Mouse (Mus musculus) CH12.LX (cell line): ENCODE results near the gene Ank2. TPM values are rescaled to one million over a fixed set of nuclear protein-coding genes. Genes with fewer than 3 reads are reported as not detected.
A peak's percentile ranks its signal among the peaks of the same experiment; 100 is the strongest.

Experiments
- DNase-seq: peaks from one replicate; pipeline ENCODE4 v3.0.0-alpha.2; 2013; ENCODE audit errors: extremely low read depth
- H3K27ac ChIP-seq: 2 replicates; pipeline ENCODE4 v1.5.1; 2012; ENCODE audit warnings: low read depth, mild to moderate bottlenecking, control low read depth, moderate library complexity; ENCODE audit not compliant: insufficient read depth
- H3K27me3 ChIP-seq: replicated peaks from 2 replicates; pipeline ENCODE3; 2012; ENCODE audit warnings: inconsistent platforms
- H3K36me3 ChIP-seq, 2 experiments: replicated peaks in 1 of 2; 2 replicates each; pipeline versions ENCODE3 to v1.6.1; 2012; ENCODE audit warnings: inconsistent platforms in 1 of 2, low read length in 1 of 2, mild to moderate bottlenecking in 1 of 2, mixed read lengths in 1 of 2, moderate library complexity in 1 of 2; ENCODE audit not compliant: control insufficient read depth in 1 of 2, insufficient read depth in 1 of 2
- H3K4me1 ChIP-seq, 2 experiments: 2 replicates each; pipeline ENCODE4 v1.6.1; 2012; ENCODE audit warnings: inconsistent platforms in 1 of 2, moderate library complexity in 1 of 2; ENCODE audit not compliant: insufficient read depth in 2 of 2, control insufficient read depth in 1 of 2
- H3K4me2 ChIP-seq: 2 replicates; pipeline ENCODE4 v1.6.1; 2012; ENCODE audit warnings: low read depth, mild to moderate bottlenecking, control low read depth; ENCODE audit not compliant: poor library complexity, insufficient read depth, severe bottlenecking
- H3K4me3 ChIP-seq, 3 experiments: fragments of 150-350 bp in 1 of 3; sonication (generic) in 1 of 3; replicated peaks in 1 of 3; 2 replicates each; pipeline versions ENCODE3 to v1.5.1; 2011 to 2012; ENCODE audit warnings: low read depth in 2 of 3, low read length in 2 of 3, mild to moderate bottlenecking in 2 of 3, moderate library complexity in 2 of 3, control low read depth in 1 of 3, improper control_type of control experiment in 1 of 3, inconsistent platforms in 1 of 3, mixed read lengths in 1 of 3; ENCODE audit not compliant: poor library complexity in 1 of 3
- H3K79me2 ChIP-seq: replicated peaks from 2 replicates; pipeline ENCODE4 v1.6.1; 2012; ENCODE audit warnings: mild to moderate bottlenecking, moderate library complexity; ENCODE audit not compliant: control insufficient read depth, poor library complexity, insufficient read depth, severe bottlenecking; ENCODE audit errors: extremely low read depth
- H3K9ac ChIP-seq: 2 replicates; pipeline ENCODE4 v1.6.1; 2012; ENCODE audit warnings: low read depth, mild to moderate bottlenecking, control low read depth, moderate library complexity; ENCODE audit not compliant: insufficient read depth
- H3K9me3 ChIP-seq: replicated peaks from 2 replicates; pipeline ENCODE3; 2012; ENCODE audit warnings: low read length, inconsistent platforms, mixed read lengths
- BHLHE40 ChIP-seq: IDR thresholded peaks from 2 replicates; pipeline ENCODE4 v1.6.1; 2011; ENCODE audit warnings: mild to moderate bottlenecking, low read depth, low read length, improper control_type of control experiment
- CHD1 ChIP-seq: IDR thresholded peaks from 2 replicates; pipeline ENCODE4 v1.6.1; 2012; ENCODE audit warnings: low read depth, low read length, improper control_type of control experiment, inconsistent platforms
- CHD2 ChIP-seq: IDR thresholded peaks from 2 replicates; pipeline ENCODE4 v1.6.1; 2011; ENCODE audit warnings: low read length, improper control_type of control experiment
- CTCF ChIP-seq, 2 experiments: IDR thresholded peaks in 1 of 2; conservative IDR thresholded peaks in 1 of 2; 2 replicates each; pipeline ENCODE4 v1.5.1; 2011 to 2012; ENCODE audit warnings: low read depth in 2 of 2, low read length in 2 of 2, improper control_type of control experiment in 1 of 2, inconsistent platforms in 1 of 2, mild to moderate bottlenecking in 1 of 2, moderate library complexity in 1 of 2
- E2F4 ChIP-seq: IDR thresholded peaks from 2 replicates; pipeline ENCODE4 v1.6.1; 2011; ENCODE audit warnings: low read depth, low read length, improper control_type of control experiment; ENCODE audit not compliant: insufficient replicate concordance
- ELF1 ChIP-seq: IDR thresholded peaks from 2 replicates; pipeline ENCODE4 v1.6.1; 2014; ENCODE audit warnings: low read depth, mild to moderate bottlenecking, inconsistent platforms, low read length, improper control_type of control experiment
- EP300 ChIP-seq: IDR thresholded peaks from 2 replicates; pipeline ENCODE4 v1.6.1; 2011; ENCODE audit warnings: low read length, improper control_type of control experiment
- ETS1 ChIP-seq: conservative IDR thresholded peaks from 2 replicates; pipeline ENCODE4 v1.6.1; 2012; ENCODE audit warnings: low read depth, mild to moderate bottlenecking, inconsistent platforms, low read length, improper control_type of control experiment, moderate library complexity
- GABPA ChIP-seq: IDR thresholded peaks from 2 replicates; pipeline ENCODE4 v1.6.1; 2012; ENCODE audit warnings: low read depth, low read length, improper control_type of control experiment, inconsistent platforms; ENCODE audit not compliant: insufficient replicate concordance
- HCFC1 ChIP-seq: IDR thresholded peaks from 2 replicates; pipeline ENCODE4 v1.6.1; 2012; ENCODE audit warnings: low read depth, mild to moderate bottlenecking, inconsistent platforms, low read length, improper control_type of control experiment
- IRF4 ChIP-seq: IDR thresholded peaks from 2 replicates; pipeline ENCODE4 v1.6.1; 2014; ENCODE audit warnings: low read depth, mild to moderate bottlenecking, inconsistent platforms, low read length, improper control_type of control experiment
- JUN ChIP-seq: IDR thresholded peaks from 2 replicates; pipeline ENCODE4 v1.6.1; 2011; ENCODE audit warnings: low read depth, mild to moderate bottlenecking, low read length, improper control_type of control experiment, moderate library complexity; ENCODE audit not compliant: insufficient read depth
- JUND ChIP-seq: conservative IDR thresholded peaks from 2 replicates; pipeline ENCODE4 v1.6.1; 2011; ENCODE audit warnings: low read depth, low read length, improper control_type of control experiment
- KAT2A ChIP-seq: IDR thresholded peaks from 2 replicates; pipeline ENCODE4 v1.6.1; 2012; ENCODE audit warnings: low read length, improper control_type of control experiment, inconsistent platforms; ENCODE audit not compliant: insufficient replicate concordance
- MAFK ChIP-seq: IDR thresholded peaks from 2 replicates; pipeline ENCODE4 v1.6.1; 2011; ENCODE audit warnings: low read length, improper control_type of control experiment; ENCODE audit not compliant: insufficient replicate concordance
- MAX ChIP-seq: IDR thresholded peaks from 2 replicates; pipeline ENCODE4 v1.6.1; 2011; ENCODE audit warnings: low read length, improper control_type of control experiment
- MAZ ChIP-seq: IDR thresholded peaks from 2 replicates; pipeline ENCODE4 v1.6.1; 2012; ENCODE audit warnings: low read depth, mild to moderate bottlenecking, inconsistent platforms, low read length, improper control_type of control experiment, moderate library complexity
- MEF2A ChIP-seq: IDR thresholded peaks from 2 replicates; pipeline ENCODE4 v1.6.1; 2014; ENCODE audit warnings: low read depth, mild to moderate bottlenecking, inconsistent platforms, low read length, improper control_type of control experiment, borderline replicate concordance
- MXI1 ChIP-seq: IDR thresholded peaks from 2 replicates; pipeline ENCODE4 v1.6.1; 2011; ENCODE audit warnings: mild to moderate bottlenecking, low read depth, low read length, improper control_type of control experiment
- MYC ChIP-seq: IDR thresholded peaks from 2 replicates; pipeline ENCODE4 v1.6.1; 2011; ENCODE audit warnings: low read depth, mild to moderate bottlenecking, improper control_type of control experiment, low read length
- NELFE ChIP-seq: IDR thresholded peaks from 2 replicates; pipeline ENCODE4 v1.6.1; 2011; ENCODE audit warnings: low read depth, low read length, improper control_type of control experiment
- NRF1 ChIP-seq: IDR thresholded peaks from 2 replicates; pipeline ENCODE4 v1.6.1; 2014; ENCODE audit warnings: low read depth, mild to moderate bottlenecking, inconsistent platforms, low read length, improper control_type of control experiment, moderate library complexity
- PAX5 ChIP-seq: IDR thresholded peaks from 2 replicates; pipeline ENCODE4 v1.6.1; 2012; ENCODE audit warnings: low read length, inconsistent platforms, mixed read lengths
- POLR2A ChIP-seq: IDR thresholded peaks from 2 replicates; pipeline ENCODE4 v1.6.1; 2011; ENCODE audit warnings: low read depth, mild to moderate bottlenecking, improper control_type of control experiment, low read length
- POLR2AphosphoS2 ChIP-seq: IDR thresholded peaks from 2 replicates; pipeline ENCODE4 v1.6.1; 2011; ENCODE audit warnings: low read depth, low read length, improper control_type of control experiment
- RAD21 ChIP-seq: IDR thresholded peaks from 2 replicates; pipeline ENCODE4 v1.6.1; 2011; ENCODE audit warnings: low read depth, mild to moderate bottlenecking, low read length, improper control_type of control experiment, moderate library complexity
- RCOR1 ChIP-seq: conservative IDR thresholded peaks from 2 replicates; pipeline ENCODE4 v1.6.1; 2012; ENCODE audit warnings: low read depth, mild to moderate bottlenecking, inconsistent platforms, low read length, improper control_type of control experiment
- SIN3A ChIP-seq: IDR thresholded peaks from 2 replicates; pipeline ENCODE4 v1.6.1; 2012; ENCODE audit warnings: low read length, improper control_type of control experiment, inconsistent platforms
- SMC3 ChIP-seq: IDR thresholded peaks from 2 replicates; pipeline ENCODE4 v1.6.1; 2011; ENCODE audit warnings: low read depth, low read length, improper control_type of control experiment
- TBP ChIP-seq: conservative IDR thresholded peaks from 2 replicates; pipeline ENCODE4 v1.6.1; 2011; ENCODE audit warnings: low read depth, low read length, improper control_type of control experiment
- TCF12 ChIP-seq: IDR thresholded peaks from 2 replicates; pipeline ENCODE4 v1.6.1; 2014; ENCODE audit warnings: low read depth, mild to moderate bottlenecking, inconsistent platforms, low read length, improper control_type of control experiment
- UBTF ChIP-seq: IDR thresholded peaks from 2 replicates; pipeline ENCODE4 v1.6.1; 2012; ENCODE audit warnings: low read depth, mild to moderate bottlenecking, inconsistent platforms, low read length, improper control_type of control experiment, moderate library complexity
- USF1 ChIP-seq: IDR thresholded peaks from 2 replicates; pipeline ENCODE4 v1.6.1; 2014; ENCODE audit warnings: low read depth, mild to moderate bottlenecking, inconsistent platforms, low read length, improper control_type of control experiment
- USF2 ChIP-seq: conservative IDR thresholded peaks from 2 replicates; pipeline ENCODE4 v1.6.1; 2011; ENCODE audit warnings: low read depth, low read length, improper control_type of control experiment
- ZC3H11A ChIP-seq: IDR thresholded peaks from 2 replicates; pipeline ENCODE4 v1.6.1; 2012; ENCODE audit warnings: low read depth, mild to moderate bottlenecking, inconsistent platforms, low read length, improper control_type of control experiment
- ZKSCAN1 ChIP-seq: IDR thresholded peaks from 2 replicates; pipeline ENCODE4 v1.6.1; 2012; ENCODE audit warnings: low read depth, inconsistent platforms, low read length, improper control_type of control experiment, borderline replicate concordance
- ZMIZ1 ChIP-seq: IDR thresholded peaks from 2 replicates; pipeline ENCODE4 v1.6.1; 2012; ENCODE audit warnings: low read depth, mild to moderate bottlenecking, inconsistent platforms, low read length, improper control_type of control experiment
- ZNF384 ChIP-seq: IDR thresholded peaks from 2 replicates; pipeline ENCODE4 v1.6.1; 2012; ENCODE audit warnings: low read depth, low read length, improper control_type of control experiment, inconsistent platforms
- dilution Hi-C: fragments of 300-500 bp; cut with MboI; formaldehyde crosslinking; loops from 2 replicates; pipeline ENCODE4 v1.14.3; 2020; ENCODE audit warnings: low sequenced_read_pairs; ENCODE audit not compliant: extremely low pct_unique_long_range_greater_than_20kb, extremely low pct_ligation_motif_present
- in situ Hi-C: fragments of 300-500 bp; cut with MboI; formaldehyde crosslinking; loops from 3 replicates; pipeline ENCODE4 v1.14.3; 2019; ENCODE audit warnings: low sequenced_read_pairs, low pct_ligation_motif_present, low pct_unique_long_range_greater_than_20kb, mixed read lengths
- polyA plus RNA-seq: library from polyadenylated mRNA; unstranded; fragments of >175 nt; gene quantifications from 2 replicates; pipeline ENCODE4 v1.2.1, GENCODE M21; 2012; ENCODE audit warnings: low read depth; ENCODE audit not compliant: insufficient read length
- total RNA-seq, 2 experiments: library from RNA; depleted of rRNA; stranded (reverse); fragments of 300-350 nt in 1 of 2; fragments of >200 nt in 1 of 2; gene quantifications; 2 replicates each; pipeline ENCODE4 v1.2.3; 2012 to 2014

The Ank2 gene
- total and polyA plus RNA-seq, 3 experiments: 3.9 to 20.9 (median 12.2) TPM

- no peaks in the 10 kb centered on the region for H3K9me3 ChIP-seq
- DNase-seq: peak; percentile 67
- H3K27me3 ChIP-seq: no peaks in the 10 kb centered on the region
- peaks cover 0 to 2% of the 10 kb centered on the region in 2 experiments for H3K36me3 ChIP-seq
- TF ChIP-seq JUND (no peak), PAX5 (no peak), USF1 (no peak), NRF1 (no peak), MYC (no peak), ZKSCAN1 (no peak), RAD21 (no peak), MAX (no peak), TBP (no peak), MAFK (no peak), IRF4 (0 out of 2 replicates have a peak, but pooled peaks have one; percentile 26), RCOR1 (no peak), UBTF (no peak), EP300 (peak; percentile 59; the same call in 1 of the 2 replicates), USF2 (no peak), GABPA (no peak), MEF2A (no peak), MXI1 (no peak), BHLHE40 (no peak), ELF1 (no peak), SIN3A (no peak; the same call in 1 of the 2 replicates), HCFC1 (no peak), NELFE (no peak), ETS1 (peak; percentile 51; the same call in 1 of the 2 replicates), JUN (no peak), POLR2A (no peak), KAT2A (no peak), ZMIZ1 (no peak), ZC3H11A (no peak), ZNF384 (no peak), MAZ (0 out of 2 replicates have a peak, but pooled peaks have one; percentile 49), CHD2 (0 out of 2 replicates have a peak, but pooled peaks have one; percentile 35), POLR2AphosphoS2 (no peak), TCF12 (peak; percentile 40; the same call in 1 of the 2 replicates), CHD1 (no peak), E2F4 (no peak), SMC3 (no peak), CTCF (conservative IDR thresholded peaks at IDR 0.05 in 1 of 2, IDR thresholded peaks at IDR 0.05 in 1 of 2; ENCODE audit: low read depth in 2 of 2, low read length in 2 of 2) (no peak)
- H3K4me2 ChIP-seq: peak overlapping the region; percentile 48
- peak overlapping the region; percentile 44; the same call in 1 of the 2 replicates for H3K27ac ChIP-seq
- dilution Hi-C loops (no loop called here), in situ Hi-C loops (no loop called here)
- no peak overlapping the region for H3K9ac ChIP-seq
- H3K4me1 ChIP-seq: peaks cover 9 to 30% of the 10 kb centered on the region in 2 experiments; a peak in 3 of 4 replicates
- H3K79me2 ChIP-seq: no peaks in the 10 kb centered on the region
- peak overlapping the region in 1 of 3 experiments; percentile 47 for H3K4me3 ChIP-seq
Observed at GRCm38 (mm10) chr3:126998008-126998741, 501.0 kb downstream of the Ank2 start.
